Mouse (Mus musculus): ENCODE results near the gene Mgat5b.

DNA sequence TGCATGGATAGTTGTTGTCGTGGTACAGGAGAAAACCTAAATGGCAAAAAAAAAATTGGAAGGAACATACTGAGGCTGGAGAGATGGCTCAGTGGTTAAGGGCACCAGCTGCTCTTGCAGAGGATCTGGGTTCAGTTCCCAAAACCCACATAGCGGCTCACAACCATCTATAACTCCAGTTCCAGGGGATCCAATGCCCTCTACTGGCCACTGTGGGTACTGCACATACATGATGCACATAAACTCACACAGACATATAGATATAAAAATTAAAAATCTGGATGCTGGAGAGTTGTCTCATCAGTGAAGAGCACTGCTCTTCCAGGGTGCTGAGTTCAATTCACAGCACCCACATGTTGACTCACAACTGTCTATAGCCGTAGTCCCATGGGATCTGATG, 104.9 kb downstream of the Mgat5b start:
- no peak for TF ChIP-seq CTCF (IDR thresholded peaks at IDR 0.05; ENCODE audit: borderline replicate concordance, control insufficient read depth, extremely low read depth, insufficient read depth, low read length, poor library complexity)
- TF ChIP-seq POLR2A (IDR thresholded peaks at IDR 0.05; ENCODE audit: control insufficient read depth, extremely low read depth, insufficient read depth, low read length, poor library complexity) = no peak
